Mouse (Mus musculus): ENCODE results near the gene Prkca. TPM values are rescaled to one million over a fixed set of nuclear protein-coding genes. Genes with fewer than 3 reads are reported as not detected.

Prkca gene
- polyA plus RNA-seq, 1 experiment = 2.2 TPM

DNA sequence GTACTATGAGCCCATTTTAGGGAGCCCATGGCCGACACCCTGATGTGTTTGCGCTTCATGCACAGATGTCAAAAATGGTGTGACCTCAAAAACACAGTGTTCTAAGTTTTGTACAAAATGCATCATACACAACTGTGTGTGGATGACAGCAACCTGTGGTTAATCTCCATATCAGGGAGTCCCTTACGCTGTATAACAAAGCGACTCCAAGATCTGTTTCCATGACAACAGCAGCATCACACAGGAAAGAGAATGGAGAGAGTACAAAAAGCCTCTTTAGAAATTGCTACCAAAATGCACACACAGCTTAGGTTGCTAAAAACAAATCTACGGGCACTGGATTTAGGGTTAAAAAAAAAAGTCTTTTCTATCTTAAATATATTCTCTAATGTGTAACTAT lies 171.8 kb downstream of the Prkca start:
- Histone ChIP-seq H3K36me3 (ENCODE audit: control insufficient read depth, insufficient read depth, low read length) (no peaks in the 10 kb centered on the region), H3K4me1 (ENCODE audit: control insufficient read depth, insufficient read depth, low read length) (no peaks in the 10 kb centered on the region), H3K27ac (ENCODE audit: control insufficient read depth, insufficient read depth, low read depth, low read length) (no peak overlapping the region), H3K4me3 (ENCODE audit: control insufficient read depth, low read depth, low read length) (no peak overlapping the region), H3K27me3 (ENCODE audit: control insufficient read depth, insufficient read depth, low read length) (no peaks in the 10 kb centered on the region)
- TF ChIP-seq CTCF (IDR thresholded peaks at IDR 0.05; ENCODE audit: control insufficient read depth, insufficient read depth, insufficient replicate concordance, low read depth, low read length) = no peak
- no peak for TF ChIP-seq POLR2A (IDR thresholded peaks at IDR 0.05; ENCODE audit: control insufficient read depth, low read depth, low read length)

DNA sequence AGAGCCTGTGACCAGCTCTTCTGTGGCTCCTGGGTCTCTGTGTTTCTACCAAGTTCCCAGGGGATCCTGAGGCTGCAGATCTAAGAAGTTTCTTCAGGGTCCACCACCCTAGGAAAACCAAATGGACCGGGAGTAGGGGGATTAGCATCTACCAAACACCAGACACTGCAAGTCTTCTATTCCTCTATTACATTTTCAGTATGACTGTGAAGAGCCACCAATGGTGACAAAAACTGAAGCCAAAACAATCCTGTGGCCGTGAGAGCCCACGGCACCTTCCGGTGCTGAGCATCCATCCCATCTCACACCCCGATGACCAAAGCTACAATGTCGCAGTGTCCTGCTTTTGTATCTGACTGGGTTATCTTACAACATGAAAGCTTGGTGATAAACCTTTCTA lies 172.5 kb downstream of the Prkca start:
- H3K27me3 ChIP-seq (ENCODE audit: control insufficient read depth, insufficient read depth, low read length) = no peaks in the 10 kb centered on the region
- H3K27ac ChIP-seq (ENCODE audit: control insufficient read depth, insufficient read depth, low read depth, low read length) = no peak overlapping the region
- TF ChIP-seq POLR2A (IDR thresholded peaks at IDR 0.05; ENCODE audit: control insufficient read depth, low read depth, low read length) = no peak
- no peak for TF ChIP-seq CTCF (IDR thresholded peaks at IDR 0.05; ENCODE audit: control insufficient read depth, insufficient read depth, insufficient replicate concordance, low read depth, low read length)
- H3K4me1 ChIP-seq (ENCODE audit: control insufficient read depth, insufficient read depth, low read length) = no peaks in the 10 kb centered on the region
- no peaks in the 10 kb centered on the region for H3K36me3 ChIP-seq (ENCODE audit: control insufficient read depth, insufficient read depth, low read length)
- no peak overlapping the region for H3K4me3 ChIP-seq (ENCODE audit: control insufficient read depth, low read depth, low read length)

DNA sequence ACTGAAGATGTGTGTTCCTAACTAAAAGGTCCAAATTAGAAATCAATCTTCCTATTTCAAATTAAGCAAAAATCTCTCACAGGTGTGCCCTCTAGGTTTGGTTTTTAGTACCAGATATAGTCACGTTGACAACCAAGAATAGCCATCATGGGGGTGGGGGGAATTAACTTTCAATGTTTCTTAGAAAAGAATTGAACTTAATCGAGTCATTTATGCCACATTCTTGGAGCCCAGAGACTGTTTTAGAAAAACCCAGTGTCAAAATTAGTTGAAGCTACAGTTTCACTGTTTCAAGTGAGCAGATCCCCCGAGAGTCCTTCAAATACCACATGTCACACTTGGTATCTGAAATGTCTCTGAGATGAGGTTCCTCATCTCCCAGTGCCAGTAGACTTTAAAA lies 173.6 kb downstream of the Prkca start:
- Histone ChIP-seq H3K27ac (ENCODE audit: control insufficient read depth, insufficient read depth, low read depth, low read length) (no peak overlapping the region), H3K27me3 (ENCODE audit: control insufficient read depth, insufficient read depth, low read length) (no peaks in the 10 kb centered on the region), H3K4me1 (ENCODE audit: control insufficient read depth, insufficient read depth, low read length) (no peaks in the 10 kb centered on the region), H3K36me3 (ENCODE audit: control insufficient read depth, insufficient read depth, low read length) (no peaks in the 10 kb centered on the region), H3K4me3 (ENCODE audit: control insufficient read depth, low read depth, low read length) (no peak overlapping the region)
- TF ChIP-seq CTCF (IDR thresholded peaks at IDR 0.05; ENCODE audit: control insufficient read depth, insufficient read depth, insufficient replicate concordance, low read depth, low read length) (no peak), POLR2A (IDR thresholded peaks at IDR 0.05; ENCODE audit: control insufficient read depth, low read depth, low read length) (no peak)

DNA sequence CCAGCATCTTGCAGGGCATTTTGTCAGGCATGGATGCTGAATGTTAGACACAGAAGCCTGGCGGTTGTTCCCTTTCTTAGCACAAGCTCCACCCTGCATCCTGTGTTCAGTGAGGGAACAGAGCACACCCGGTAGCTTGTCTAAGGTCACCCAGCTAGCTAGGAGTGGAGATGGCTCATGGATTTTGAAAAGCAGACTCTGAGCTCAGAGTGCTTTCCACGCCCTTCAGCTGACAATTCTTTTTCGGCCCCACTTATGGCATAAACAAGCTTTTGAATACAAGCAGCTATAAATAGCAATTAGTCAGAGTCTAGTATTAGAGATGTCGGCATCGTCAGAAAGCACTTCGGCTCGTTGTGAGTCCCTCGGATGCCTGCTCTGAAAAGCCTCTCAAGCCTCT lies 178.0 kb downstream of the Prkca start:
- no peaks in the 10 kb centered on the region for H3K4me1 ChIP-seq (ENCODE audit: control insufficient read depth, insufficient read depth, low read length)
- TF ChIP-seq POLR2A (IDR thresholded peaks at IDR 0.05; ENCODE audit: control insufficient read depth, low read depth, low read length) (no peak), CTCF (IDR thresholded peaks at IDR 0.05; ENCODE audit: control insufficient read depth, insufficient read depth, insufficient replicate concordance, low read depth, low read length) (no peak)
- no peak overlapping the region for H3K4me3 ChIP-seq (ENCODE audit: control insufficient read depth, low read depth, low read length)
- no peak overlapping the region for H3K27ac ChIP-seq (ENCODE audit: control insufficient read depth, insufficient read depth, low read depth, low read length)
- H3K27me3 ChIP-seq (ENCODE audit: control insufficient read depth, insufficient read depth, low read length) = no peaks in the 10 kb centered on the region
- no peaks in the 10 kb centered on the region for H3K36me3 ChIP-seq (ENCODE audit: control insufficient read depth, insufficient read depth, low read length)

DNA sequence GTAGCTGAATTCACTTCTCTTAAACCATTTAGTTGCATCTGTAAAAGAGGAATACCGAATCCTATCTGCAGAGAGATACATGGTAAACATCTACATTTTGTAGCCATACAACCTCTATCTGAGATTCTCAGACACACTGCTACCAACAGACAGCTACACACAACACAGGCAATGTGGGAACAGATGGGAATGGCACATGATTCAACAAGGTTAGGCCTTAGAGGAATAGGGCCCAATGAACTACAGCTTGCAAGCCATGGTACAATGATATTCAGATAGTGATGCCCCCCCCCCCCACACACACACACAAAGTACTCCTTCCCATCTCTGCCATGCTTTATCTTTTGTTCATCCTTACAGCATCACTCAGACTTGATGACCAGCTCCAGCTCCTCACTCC lies 181.1 kb downstream of the Prkca start:
- Histone ChIP-seq H3K4me1 (ENCODE audit: control insufficient read depth, insufficient read depth, low read length) (no peaks in the 10 kb centered on the region), H3K27ac (ENCODE audit: control insufficient read depth, insufficient read depth, low read depth, low read length) (no peak overlapping the region), H3K27me3 (ENCODE audit: control insufficient read depth, insufficient read depth, low read length) (no peaks in the 10 kb centered on the region), H3K4me3 (ENCODE audit: control insufficient read depth, low read depth, low read length) (no peak overlapping the region), H3K36me3 (ENCODE audit: control insufficient read depth, insufficient read depth, low read length) (no peaks in the 10 kb centered on the region)
- TF ChIP-seq CTCF (IDR thresholded peaks at IDR 0.05; ENCODE audit: control insufficient read depth, insufficient read depth, insufficient replicate concordance, low read depth, low read length) (no peak), POLR2A (IDR thresholded peaks at IDR 0.05; ENCODE audit: control insufficient read depth, low read depth, low read length) (no peak)

DNA sequence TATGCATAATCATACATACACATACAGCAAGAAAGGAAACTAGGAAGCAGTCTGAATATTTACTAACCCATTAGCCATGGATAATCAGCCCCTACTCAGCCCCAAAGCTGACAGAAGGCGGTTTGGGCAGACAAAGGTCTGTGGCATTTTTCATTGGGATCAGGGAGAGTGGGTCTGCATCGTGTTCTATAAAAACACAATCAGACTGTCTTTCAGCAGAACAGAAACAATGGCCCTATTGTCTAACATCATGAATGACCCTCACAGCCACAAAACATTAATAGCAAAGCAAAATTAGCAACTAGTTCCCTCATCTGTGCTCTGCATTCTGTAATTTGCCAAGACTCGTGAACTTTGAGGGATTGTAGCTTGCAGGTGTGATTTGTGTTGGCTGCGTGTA lies 181.6 kb downstream of the Prkca start:
- Histone ChIP-seq H3K4me1 (ENCODE audit: control insufficient read depth, insufficient read depth, low read length) (no peaks in the 10 kb centered on the region), H3K36me3 (ENCODE audit: control insufficient read depth, insufficient read depth, low read length) (no peaks in the 10 kb centered on the region), H3K4me3 (ENCODE audit: control insufficient read depth, low read depth, low read length) (no peak overlapping the region), H3K27me3 (ENCODE audit: control insufficient read depth, insufficient read depth, low read length) (no peaks in the 10 kb centered on the region), H3K27ac (ENCODE audit: control insufficient read depth, insufficient read depth, low read depth, low read length) (no peak overlapping the region)
- no peak for TF ChIP-seq POLR2A (IDR thresholded peaks at IDR 0.05; ENCODE audit: control insufficient read depth, low read depth, low read length)
- no peak for TF ChIP-seq CTCF (IDR thresholded peaks at IDR 0.05; ENCODE audit: control insufficient read depth, insufficient read depth, insufficient replicate concordance, low read depth, low read length)

DNA sequence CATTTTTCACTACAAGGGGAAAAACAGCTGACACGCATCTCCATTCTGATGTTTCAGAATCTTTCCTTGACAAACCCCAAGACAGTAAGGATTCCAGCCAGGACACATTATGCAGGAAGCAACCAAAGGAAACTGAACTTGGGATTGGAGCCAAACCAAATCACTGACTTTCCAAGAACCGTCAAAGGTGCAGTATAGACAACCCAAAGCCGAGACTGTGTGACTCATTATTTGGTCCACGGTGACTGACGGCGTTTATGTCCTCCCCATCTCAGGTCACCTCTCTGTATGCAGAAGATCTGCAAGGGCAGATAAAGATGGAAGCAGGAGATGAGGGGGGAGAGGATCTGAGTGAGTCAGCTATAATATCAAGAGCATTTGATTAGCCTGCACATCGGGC lies 183.7 kb downstream of the Prkca start:
- no peak for TF ChIP-seq POLR2A (IDR thresholded peaks at IDR 0.05; ENCODE audit: control insufficient read depth, low read depth, low read length)
- TF ChIP-seq CTCF (IDR thresholded peaks at IDR 0.05; ENCODE audit: control insufficient read depth, insufficient read depth, insufficient replicate concordance, low read depth, low read length) = no peak
- no peaks in the 10 kb centered on the region for H3K4me1 ChIP-seq (ENCODE audit: control insufficient read depth, insufficient read depth, low read length)
- no peaks in the 10 kb centered on the region for H3K27me3 ChIP-seq (ENCODE audit: control insufficient read depth, insufficient read depth, low read length)
- no peak overlapping the region for H3K4me3 ChIP-seq (ENCODE audit: control insufficient read depth, low read depth, low read length)
- H3K27ac ChIP-seq (ENCODE audit: control insufficient read depth, insufficient read depth, low read depth, low read length) = no peak overlapping the region
- no peaks in the 10 kb centered on the region for H3K36me3 ChIP-seq (ENCODE audit: control insufficient read depth, insufficient read depth, low read length)

DNA sequence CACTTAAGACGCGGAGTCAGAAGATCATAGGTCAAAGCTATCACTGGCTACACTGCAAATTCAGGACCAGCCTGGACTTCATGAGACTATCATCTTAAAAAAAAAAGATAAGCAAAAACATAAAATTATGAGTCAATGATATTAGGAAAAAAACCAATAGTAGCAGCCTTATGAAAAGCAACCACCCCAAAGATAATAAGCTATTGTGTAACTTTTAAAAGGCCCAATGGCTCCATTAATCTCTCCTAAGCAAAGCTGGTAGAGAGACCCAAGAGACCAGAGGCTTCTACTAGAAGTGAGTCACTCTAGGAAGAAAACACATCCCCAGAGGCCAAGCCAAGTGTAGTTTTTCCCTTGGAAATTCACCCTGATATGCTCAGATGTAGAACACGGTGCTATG lies 185.7 kb downstream of the Prkca start:
- TF ChIP-seq POLR2A (IDR thresholded peaks at IDR 0.05; ENCODE audit: control insufficient read depth, low read depth, low read length) (no peak), CTCF (IDR thresholded peaks at IDR 0.05; ENCODE audit: control insufficient read depth, insufficient read depth, insufficient replicate concordance, low read depth, low read length) (no peak)
- Histone ChIP-seq H3K4me1 (ENCODE audit: control insufficient read depth, insufficient read depth, low read length) (no peaks in the 10 kb centered on the region), H3K4me3 (ENCODE audit: control insufficient read depth, low read depth, low read length) (no peak overlapping the region), H3K27ac (ENCODE audit: control insufficient read depth, insufficient read depth, low read depth, low read length) (no peak overlapping the region), H3K36me3 (ENCODE audit: control insufficient read depth, insufficient read depth, low read length) (no peaks in the 10 kb centered on the region), H3K27me3 (ENCODE audit: control insufficient read depth, insufficient read depth, low read length) (no peaks in the 10 kb centered on the region)
